Mouse (Mus musculus): Measurements from ENCODE around the gene Ippk. TPM values are rescaled to one million over a fixed set of nuclear protein-coding genes. Genes with fewer than 3 reads are reported as not detected.

The Ippk gene
- polyA plus RNA-seq, 1 experiment = 2.2 TPM

- Histone ChIP-seq H3K4me3 (ENCODE audit: extremely low read depth, insufficient read depth, insufficient read length) (no peak overlapping the region), H3K4me1 (ENCODE audit: control insufficient read depth, insufficient read depth, insufficient read length) (no peaks in the 10 kb centered on the region; the same call in 1 of the 2 replicates), H3K27ac (ENCODE audit: insufficient read depth, low read length) (no peak overlapping the region), H3K27me3 (ENCODE audit: control insufficient read depth, insufficient read depth, low read length) (no peaks in the 10 kb centered on the region), H3K36me3 (ENCODE audit: control insufficient read depth, insufficient read depth, low read length) (peaks cover 53% of the 10 kb centered on the region)
- WGBS = 96% methylated on average over 20 of the region's 20 CpGs
- DNase-seq (ENCODE audit: low read depth in 1 of 2, low spot score in 2 of 2) = no peak
- TF ChIP-seq POLR2A (IDR thresholded peaks at IDR 0.05; ENCODE audit: low read depth, low read length) (no peak), CTCF (IDR thresholded peaks at IDR 0.05; ENCODE audit: extremely low read depth, insufficient read depth, insufficient read length, insufficient replicate concordance) (no peak)
These were observed 41.7 kb upstream of the Ippk start for GRCm38 (mm10) chr13:49379301-49379700.

- Histone ChIP-seq H3K4me3 (ENCODE audit: extremely low read depth, insufficient read depth, insufficient read length) (no peak overlapping the region), H3K27me3 (ENCODE audit: control insufficient read depth, insufficient read depth, low read length) (no peaks in the 10 kb centered on the region), H3K27ac (ENCODE audit: insufficient read depth, low read length) (no peak overlapping the region; the same call in 1 of the 2 replicates), H3K36me3 (ENCODE audit: control insufficient read depth, insufficient read depth, low read length) (peaks cover 61% of the 10 kb centered on the region), H3K4me1 (ENCODE audit: control insufficient read depth, insufficient read depth, insufficient read length) (no peaks in the 10 kb centered on the region; the same call in 1 of the 2 replicates)
- 29% methylated on average over 3 of the region's 3 CpGs for WGBS
- TF ChIP-seq CTCF (IDR thresholded peaks at IDR 0.05; ENCODE audit: extremely low read depth, insufficient read depth, insufficient read length, insufficient replicate concordance) = peak; percentile 92; the same call in 1 of the 2 replicates
- TF ChIP-seq POLR2A (IDR thresholded peaks at IDR 0.05; ENCODE audit: low read depth, low read length) = no peak
- peak; percentile 47 to 79 for DNase-seq (ENCODE audit: low read depth in 1 of 2, low spot score in 2 of 2)
These were observed 39.8 kb upstream of the Ippk start for GRCm38 (mm10) chr13:49381230-49381629.

GRCm38 (mm10) chr13:49382997-49383396, 38.1 kb upstream of the Ippk start:
- TF ChIP-seq POLR2A (IDR thresholded peaks at IDR 0.05; ENCODE audit: low read depth, low read length) (no peak), CTCF (IDR thresholded peaks at IDR 0.05; ENCODE audit: extremely low read depth, insufficient read depth, insufficient read length, insufficient replicate concordance) (no peak)
- H3K27ac ChIP-seq (ENCODE audit: insufficient read depth, low read length) = no peak overlapping the region
- DNase-seq (ENCODE audit: low read depth in 1 of 2, low spot score in 2 of 2) = no peak
- no peaks in the 10 kb centered on the region; the same call in 1 of the 2 replicates for H3K4me1 ChIP-seq (ENCODE audit: control insufficient read depth, insufficient read depth, insufficient read length)
- H3K27me3 ChIP-seq (ENCODE audit: control insufficient read depth, insufficient read depth, low read length) = no peaks in the 10 kb centered on the region
- peaks cover 53% of the 10 kb centered on the region for H3K36me3 ChIP-seq (ENCODE audit: control insufficient read depth, insufficient read depth, low read length)
- 96% methylated on average over 23 of the region's 23 CpGs for WGBS
- H3K4me3 ChIP-seq (ENCODE audit: extremely low read depth, insufficient read depth, insufficient read length) = no peak overlapping the region

- Histone ChIP-seq H3K4me3 (ENCODE audit: extremely low read depth, insufficient read depth, insufficient read length) (no peak overlapping the region), H3K27ac (ENCODE audit: insufficient read depth, low read length) (no peak overlapping the region), H3K36me3 (ENCODE audit: control insufficient read depth, insufficient read depth, low read length) (peaks cover 35% of the 10 kb centered on the region), H3K27me3 (ENCODE audit: control insufficient read depth, insufficient read depth, low read length) (no peaks in the 10 kb centered on the region), H3K4me1 (ENCODE audit: control insufficient read depth, insufficient read depth, insufficient read length) (no peaks in the 10 kb centered on the region; the same call in 1 of the 2 replicates)
- 92% methylated on average over 16 of the region's 16 CpGs for WGBS
- DNase-seq (ENCODE audit: low read depth in 1 of 2, low spot score in 2 of 2) = no peak
- TF ChIP-seq POLR2A (IDR thresholded peaks at IDR 0.05; ENCODE audit: low read depth, low read length) = no peak
- TF ChIP-seq CTCF (IDR thresholded peaks at IDR 0.05; ENCODE audit: extremely low read depth, insufficient read depth, insufficient read length, insufficient replicate concordance) = no peak
These were observed 36.1 kb upstream of the Ippk start for GRCm38 (mm10) chr13:49384751-49385463.

- Histone ChIP-seq H3K36me3 (ENCODE audit: control insufficient read depth, insufficient read depth, low read length) (peaks cover 4% of the 10 kb centered on the region), H3K27ac (ENCODE audit: insufficient read depth, low read length) (no peak overlapping the region), H3K4me3 (ENCODE audit: extremely low read depth, insufficient read depth, insufficient read length) (no peak overlapping the region), H3K4me1 (ENCODE audit: control insufficient read depth, insufficient read depth, insufficient read length) (no peaks in the 10 kb centered on the region), H3K27me3 (ENCODE audit: control insufficient read depth, insufficient read depth, low read length) (no peaks in the 10 kb centered on the region)
- TF ChIP-seq CTCF (IDR thresholded peaks at IDR 0.05; ENCODE audit: extremely low read depth, insufficient read depth, insufficient read length, insufficient replicate concordance) (no peak), POLR2A (IDR thresholded peaks at IDR 0.05; ENCODE audit: low read depth, low read length) (no peak)
- DNase-seq (ENCODE audit: low read depth in 1 of 2, low spot score in 2 of 2) = no peak
- 98% methylated on average over 2 of the region's 2 CpGs for WGBS
These were observed 29.7 kb upstream of the Ippk start for GRCm38 (mm10) chr13:49391374-49391773.

- no peak for TF ChIP-seq POLR2A (IDR thresholded peaks at IDR 0.05; ENCODE audit: low read depth, low read length)
- TF ChIP-seq CTCF (IDR thresholded peaks at IDR 0.05; ENCODE audit: extremely low read depth, insufficient read depth, insufficient read length, insufficient replicate concordance) = no peak
- H3K4me3 ChIP-seq (ENCODE audit: extremely low read depth, insufficient read depth, insufficient read length) = no peak overlapping the region
- no peak overlapping the region for H3K27ac ChIP-seq (ENCODE audit: insufficient read depth, low read length)
- no peak for DNase-seq (ENCODE audit: low read depth in 1 of 2, low spot score in 2 of 2)
- H3K36me3 ChIP-seq (ENCODE audit: control insufficient read depth, insufficient read depth, low read length) = no peaks in the 10 kb centered on the region; the same call in 1 of the 2 replicates
- H3K4me1 ChIP-seq (ENCODE audit: control insufficient read depth, insufficient read depth, insufficient read length) = no peaks in the 10 kb centered on the region
- 87% methylated on average over 1 of the region's 1 CpGs for WGBS
- no peaks in the 10 kb centered on the region for H3K27me3 ChIP-seq (ENCODE audit: control insufficient read depth, insufficient read depth, low read length)
These were observed 27.5 kb upstream of the Ippk start for GRCm38 (mm10) chr13:49393579-49393978.

GRCm38 (mm10) chr13:49394886-49395447, 26.1 kb upstream of the Ippk start:
- no peak overlapping the region for H3K27ac ChIP-seq (ENCODE audit: insufficient read depth, low read length)
- no peak for TF ChIP-seq CTCF (IDR thresholded peaks at IDR 0.05; ENCODE audit: extremely low read depth, insufficient read depth, insufficient read length, insufficient replicate concordance)
- TF ChIP-seq POLR2A (IDR thresholded peaks at IDR 0.05; ENCODE audit: low read depth, low read length) = no peak
- DNase-seq (ENCODE audit: low read depth in 1 of 2, low spot score in 2 of 2) = no peak
- H3K4me1 ChIP-seq (ENCODE audit: control insufficient read depth, insufficient read depth, insufficient read length) = no peaks in the 10 kb centered on the region
- no peaks in the 10 kb centered on the region for H3K36me3 ChIP-seq (ENCODE audit: control insufficient read depth, insufficient read depth, low read length)
- 90% methylated on average over 3 of the region's 3 CpGs for WGBS
- H3K27me3 ChIP-seq (ENCODE audit: control insufficient read depth, insufficient read depth, low read length) = no peaks in the 10 kb centered on the region
- H3K4me3 ChIP-seq (ENCODE audit: extremely low read depth, insufficient read depth, insufficient read length) = no peak overlapping the region
